Mouse (Mus musculus) forebrain, embryonic 10.5 days (tissue): ENCODE measurements around the gene Cdca5. TPM values are rescaled to one million over a fixed set of nuclear protein-coding genes. Genes with fewer than 3 reads are reported as not detected.

ENCODE experiments used
- DNase-seq: peaks from one replicate; pipeline ENCODE4 v3.0.0-alpha.2; 2017; ENCODE audit warnings: low spot score; ENCODE audit errors: extremely low spot score
- H3K27ac ChIP-seq: fragments of 300-500 bp; sonication (generic); 2 replicates; pipeline ENCODE4 v1.5.1; 2016; ENCODE audit warnings: mild to moderate bottlenecking
- H3K27me3 ChIP-seq: fragments of 300-500 bp; sonication (generic); 2 replicates; pipeline ENCODE4 v1.6.1; 2016; ENCODE audit warnings: mild to moderate bottlenecking; ENCODE audit not compliant: poor library complexity, severe bottlenecking
- H3K36me3 ChIP-seq: fragments of 300-500 bp; sonication (generic); replicated peaks from 2 replicates; pipeline ENCODE4 v1.6.1; 2016; ENCODE audit warnings: mild to moderate bottlenecking, moderate library complexity
- H3K4me1 ChIP-seq: fragments of 300-500 bp; sonication (generic); 2 replicates; pipeline ENCODE4 v1.6.1; 2016
- H3K4me3 ChIP-seq: fragments of 300-500 bp; sonication (generic); 2 replicates; pipeline ENCODE4 v1.5.1; 2016; ENCODE audit warnings: mild to moderate bottlenecking, moderate library complexity
- H3K9me3 ChIP-seq: fragments of 300-500 bp; sonication (generic); 2 replicates; pipeline ENCODE4 v1.6.1; 2016; ENCODE audit warnings: mild to moderate bottlenecking, moderate library complexity
- WGBS: fragments of 180-500 bp; shearing (Covaris S2); methylation state at CpG from one replicate; pipeline ENCODE4 v1.1.7; 2016; 5-methylcytosine and 5-hydroxymethylcytosine counted together
- polyA plus RNA-seq: library from polyadenylated mRNA; unstranded; fragments of >200 nt; fragmentation: Nextera tagmentation; extraction: Ambion mirVana; gene quantifications from 2 replicates; pipeline ENCODE4 v1.2.1, GENCODE M21; 2016

Cdca5 gene
- polyA plus RNA-seq, 1 experiment from 2014 or later = 85.4 TPM

DNA sequence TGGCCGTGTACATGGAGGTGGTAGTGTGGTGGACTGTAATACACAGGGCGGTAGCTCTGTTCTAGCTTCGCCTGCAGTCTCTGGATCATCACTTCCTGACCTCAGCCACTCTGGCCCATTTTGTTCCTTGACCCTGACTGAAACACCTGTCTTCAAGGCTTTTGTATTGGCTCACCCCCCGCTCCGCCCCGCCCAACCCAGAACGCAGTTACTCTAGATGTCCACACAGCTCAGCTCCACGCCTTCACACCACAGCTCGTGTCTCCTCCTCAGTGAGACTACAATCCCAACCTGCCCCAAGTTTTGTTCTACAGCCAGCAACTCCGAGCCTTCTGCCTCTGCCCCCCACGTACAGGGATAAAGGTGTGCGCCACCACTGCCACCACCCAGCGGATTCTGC is 4.1 kb downstream of the Cdca5 start:
- no peak overlapping the region for H3K4me3 ChIP-seq
- DNase-seq = no peak
- H3K4me1 ChIP-seq = peaks cover 16% of the 10 kb centered on the region
- WGBS = 95% methylated on average over 13 of the region's 13 CpGs
- no peak overlapping the region for H3K27ac ChIP-seq
- H3K9me3 ChIP-seq = no peaks in the 10 kb centered on the region
- peaks cover 80% of the 10 kb centered on the region for H3K36me3 ChIP-seq
- H3K27me3 ChIP-seq = no peaks in the 10 kb centered on the region

DNA sequence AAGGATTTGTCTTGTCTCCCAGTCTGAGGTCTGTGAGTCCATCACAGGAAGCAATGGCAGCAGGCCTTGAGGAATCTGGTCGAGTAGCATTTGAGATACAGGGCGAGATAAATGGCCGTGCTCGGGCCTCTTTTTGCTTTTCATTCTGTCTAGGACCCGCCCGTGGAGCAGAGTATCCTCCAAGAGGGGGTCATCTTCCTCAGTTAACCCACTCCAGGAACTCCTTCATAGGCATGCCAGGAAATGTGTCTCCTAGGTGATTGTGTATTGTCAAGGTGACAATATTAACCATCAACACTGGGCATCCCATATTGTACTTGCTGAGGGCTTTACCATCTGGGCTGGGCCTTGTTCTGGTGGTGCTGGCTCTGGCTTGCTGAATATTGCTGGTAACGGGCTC is 9.3 kb downstream of the Cdca5 start, which contains the start of gene AC131692.1:
AC131692.1 (plus strand) TSS at position 301 of the 400 bp plus-strand sequence.
- WGBS = 94% methylated on average over 7 of the region's 7 CpGs
- Histone ChIP-seq H3K9me3 (no peaks in the 10 kb centered on the region), H3K27ac (no peak within 1 kb of the TSS), H3K27me3 (no peaks in the 10 kb centered on the region), H3K36me3 (peaks cover 98% of the 10 kb centered on the region), H3K4me1 (no peaks in the 10 kb centered on the region), H3K4me3 (no peak within 1 kb of the TSS)
- no peak for DNase-seq

DNA sequence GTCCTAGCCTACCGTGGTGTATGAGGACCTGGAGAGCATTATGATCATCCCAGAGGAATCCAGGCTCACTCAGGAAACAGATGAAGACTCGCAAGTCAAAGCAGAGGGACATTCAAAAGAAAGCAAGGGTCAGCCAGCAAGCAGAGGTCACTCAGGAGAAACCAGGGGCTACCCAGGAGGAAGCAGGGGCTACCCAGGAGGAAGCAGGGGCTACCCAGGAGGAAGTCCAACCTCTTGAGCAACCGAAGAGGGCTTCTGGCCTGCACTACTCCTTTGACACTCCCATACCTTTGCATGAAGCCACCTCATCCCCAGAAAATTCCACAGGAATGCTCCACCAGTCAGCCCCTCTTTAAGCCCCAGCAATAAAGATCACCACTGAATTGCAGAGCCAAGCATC is 13.1 kb downstream of the Cdca5 start:
- WGBS = 86% methylated on average over 3 of the region's 3 CpGs

DNA sequence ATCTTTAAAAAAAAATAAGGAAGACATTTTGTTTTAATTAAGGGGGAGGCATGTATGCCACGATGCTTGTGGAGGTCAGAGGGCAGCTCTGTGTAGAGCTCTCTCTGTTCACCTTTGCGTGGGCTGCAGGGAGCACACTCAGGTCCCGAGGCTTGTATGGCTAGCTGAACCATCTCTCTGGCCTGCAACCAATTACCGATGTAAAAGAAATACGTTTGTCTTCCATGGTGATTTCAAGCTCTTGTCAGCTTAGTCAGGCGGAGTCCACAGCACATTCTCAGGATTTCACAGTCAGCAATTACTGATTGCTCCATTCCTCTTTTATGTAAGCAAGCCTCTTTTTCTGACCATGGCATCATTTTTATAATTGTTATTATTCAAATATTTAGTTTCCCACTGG is 16.4 kb downstream of the Cdca5 start:
- 59% methylated on average over 6 of the region's 6 CpGs for WGBS
- Histone ChIP-seq H3K4me3 (no peak overlapping the region), H3K9me3 (no peaks in the 10 kb centered on the region), H3K27me3 (no peaks in the 10 kb centered on the region), H3K27ac (no peak overlapping the region), H3K36me3 (peaks cover 45% of the 10 kb centered on the region), H3K4me1 (peaks cover 8% of the 10 kb centered on the region)
- DNase-seq = no peak

More for the DNA sequence above, 13.1 kb downstream of the Cdca5 start:
- DNase-seq = no peak
- Histone ChIP-seq H3K36me3 (peaks cover 74% of the 10 kb centered on the region), H3K4me3 (no peak overlapping the region), H3K27ac (no peak overlapping the region), H3K4me1 (peaks cover 8% of the 10 kb centered on the region), H3K27me3 (no peaks in the 10 kb centered on the region), H3K9me3 (no peaks in the 10 kb centered on the region)

DNA sequence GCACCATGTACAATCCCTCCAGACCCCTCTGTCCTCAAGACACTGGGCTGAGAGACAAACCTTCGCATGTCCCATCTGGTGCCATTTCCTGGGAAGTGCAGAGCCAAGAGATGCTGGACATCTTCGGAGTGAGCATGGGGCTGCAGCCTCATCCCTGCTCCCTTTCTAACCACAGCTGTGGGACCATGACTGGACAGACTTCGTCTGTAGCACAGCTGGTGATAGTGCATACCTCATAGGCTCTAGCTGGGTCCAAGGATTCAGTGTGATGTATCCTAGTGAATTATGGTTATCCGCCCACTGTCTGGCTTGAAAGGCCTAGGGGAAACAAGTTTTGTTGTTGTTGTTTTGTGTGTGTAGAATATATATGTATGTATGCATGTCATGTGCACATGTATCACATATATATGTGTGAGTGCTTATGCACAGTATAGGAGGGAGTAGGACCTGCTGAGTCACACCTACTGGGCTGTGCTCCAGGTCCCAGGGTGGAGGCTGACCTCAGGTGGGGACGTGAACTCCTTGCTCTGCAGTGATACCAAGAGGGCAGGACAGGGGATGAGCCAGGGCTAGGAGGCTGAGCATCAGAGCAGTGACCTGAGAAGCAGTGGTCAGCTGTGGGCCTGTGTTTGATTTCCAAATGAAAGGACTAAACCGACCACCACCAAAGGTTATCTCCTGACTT is 17.5 kb downstream of the Cdca5 start:
- H3K27ac ChIP-seq = no peak overlapping the region
- DNase-seq = no peak
- no peak overlapping the region for H3K4me3 ChIP-seq
- H3K4me1 ChIP-seq = peaks cover 11% of the 10 kb centered on the region
- WGBS = 82% methylated on average over 6 of the region's 6 CpGs
- no peaks in the 10 kb centered on the region for H3K9me3 ChIP-seq
- H3K27me3 ChIP-seq = no peaks in the 10 kb centered on the region
- H3K36me3 ChIP-seq = peaks cover 39% of the 10 kb centered on the region

DNA sequence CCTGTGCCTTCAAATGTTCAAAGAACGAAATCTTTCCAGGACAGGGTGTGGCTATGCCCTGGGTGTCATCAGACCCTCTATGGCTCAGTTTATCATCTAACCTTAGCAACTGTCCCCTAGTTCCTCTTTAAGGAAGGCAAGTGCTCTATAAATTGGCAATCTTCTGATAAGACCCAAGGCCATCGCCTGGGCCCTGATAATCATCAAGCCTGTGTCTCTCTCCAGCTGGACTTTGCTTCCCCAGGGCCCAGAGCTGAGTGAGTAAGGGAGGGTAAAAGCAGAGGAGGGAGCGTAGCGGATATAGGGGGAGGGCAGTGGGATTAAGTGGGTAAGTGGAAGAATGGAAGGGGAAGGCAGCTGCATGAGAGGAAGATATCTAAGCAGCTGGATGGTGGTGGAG is 19.7 kb downstream of the Cdca5 start:
- H3K27me3 ChIP-seq = no peaks in the 10 kb centered on the region
- H3K9me3 ChIP-seq = no peaks in the 10 kb centered on the region
- no peak overlapping the region for H3K27ac ChIP-seq
- WGBS = 87% methylated on average over 4 of the region's 4 CpGs
- peaks cover 11% of the 10 kb centered on the region for H3K4me1 ChIP-seq
- H3K4me3 ChIP-seq = no peak overlapping the region
- no peak for DNase-seq
- H3K36me3 ChIP-seq = peaks cover 23% of the 10 kb centered on the region

DNA sequence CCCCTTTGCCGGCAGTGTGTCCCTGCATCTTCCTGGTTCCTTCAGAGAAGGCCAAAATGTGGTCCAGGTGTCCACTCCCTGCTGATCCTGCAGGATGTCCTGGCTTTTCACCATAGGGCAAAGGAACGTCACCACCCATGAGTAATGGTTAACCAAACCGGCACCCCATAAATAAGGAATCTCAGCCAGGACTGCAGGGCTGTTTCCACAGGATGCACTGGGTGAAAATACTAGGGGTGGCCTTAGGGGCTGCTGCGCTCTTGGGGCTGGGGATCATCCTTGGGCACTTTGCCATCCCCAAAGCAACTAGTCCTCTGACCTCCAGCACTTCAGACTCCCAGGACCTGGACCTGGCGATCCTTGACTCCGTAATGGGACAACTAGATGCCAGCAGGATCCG is 20.8 kb downstream of the Cdca5 start, which contains the start of gene Naaladl1:
Naaladl1 (plus strand) TSS at position 197 of the 400 bp plus-strand sequence.
- no peaks in the 10 kb centered on the region for H3K27me3 ChIP-seq
- DNase-seq = no peak
- peaks cover 9% of the 10 kb centered on the region for H3K4me1 ChIP-seq
- WGBS = 92% methylated on average over 7 of the region's 7 CpGs
- peaks cover 13% of the 10 kb centered on the region for H3K36me3 ChIP-seq
- no peak within 1 kb of the TSS for H3K4me3 ChIP-seq
- no peak within 1 kb of the TSS for H3K27ac ChIP-seq
- H3K9me3 ChIP-seq = no peaks in the 10 kb centered on the region

DNA sequence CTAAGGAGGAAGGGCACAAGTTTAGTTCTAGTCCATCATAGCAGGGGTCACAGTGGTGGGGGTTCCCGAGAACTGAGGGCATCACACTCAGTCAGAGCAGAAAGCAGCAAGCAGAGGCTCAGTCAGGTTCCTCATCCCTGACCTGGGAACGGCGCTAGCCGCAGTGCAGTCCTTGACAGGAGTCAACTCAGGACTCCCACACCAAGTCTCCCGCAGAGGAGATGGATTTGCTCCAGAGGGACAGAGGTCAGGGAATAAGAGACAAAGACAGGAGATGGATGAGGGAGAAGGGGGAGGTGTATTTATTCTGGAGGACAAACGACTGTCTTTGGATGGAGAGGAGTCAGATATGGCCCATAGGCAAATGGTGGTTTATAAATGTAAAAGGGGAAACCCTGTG is 28.3 kb downstream of the Cdca5 start:
- Histone ChIP-seq H3K27me3 (no peaks in the 10 kb centered on the region), H3K9me3 (no peaks in the 10 kb centered on the region), H3K4me3 (no peak overlapping the region), H3K4me1 (peaks cover 18% of the 10 kb centered on the region), H3K27ac (no peak overlapping the region), H3K36me3 (peaks cover 58% of the 10 kb centered on the region)
- WGBS = 76% methylated on average over 6 of the region's 6 CpGs
- DNase-seq = no peak

DNA sequence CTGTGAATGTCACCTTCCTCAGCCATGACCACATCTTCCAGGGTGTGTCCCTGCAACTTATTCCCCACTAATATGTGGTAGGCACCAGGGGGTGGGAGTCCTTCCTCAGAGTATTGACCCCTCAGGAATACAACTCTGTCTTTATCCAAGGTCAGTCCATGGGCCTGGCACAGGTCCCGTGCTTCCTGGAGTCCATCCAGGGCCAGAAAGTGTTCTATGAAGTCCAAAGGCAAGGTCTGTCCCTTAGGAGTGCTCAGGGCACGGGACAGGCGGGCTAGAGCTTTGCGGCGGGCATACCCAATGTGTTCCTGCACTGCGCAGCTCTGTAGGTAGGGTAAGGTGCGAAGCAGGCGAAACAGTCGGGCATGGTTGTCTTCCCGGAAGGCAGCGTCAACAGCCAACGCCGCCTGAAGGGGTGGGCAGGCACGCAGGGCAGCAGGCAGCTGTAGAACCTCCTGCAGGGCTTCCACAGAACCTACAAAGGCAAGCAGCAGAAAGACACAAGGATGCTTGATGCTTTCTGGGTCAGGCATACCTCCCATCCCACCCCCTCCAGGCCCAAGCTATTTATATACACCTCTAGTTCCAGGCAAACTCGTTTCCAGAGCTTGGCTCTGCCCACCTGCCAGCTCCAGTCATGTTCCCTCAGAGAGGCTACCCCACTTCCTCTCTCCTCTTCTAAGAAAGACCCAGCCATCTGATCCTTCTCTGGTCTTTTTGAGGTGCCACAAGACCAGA is 31.5 kb downstream of the Cdca5 start:
- no peaks in the 10 kb centered on the region for H3K9me3 ChIP-seq
- H3K4me1 ChIP-seq = peaks cover 32% of the 10 kb centered on the region
- WGBS = 94% methylated on average over 15 of the region's 15 CpGs
- DNase-seq = no peak
- peaks cover 58% of the 10 kb centered on the region for H3K36me3 ChIP-seq
- no peaks in the 10 kb centered on the region for H3K27me3 ChIP-seq
- H3K27ac ChIP-seq = no peak overlapping the region
- peak overlapping the region; percentile 96 for H3K4me3 ChIP-seq

DNA sequence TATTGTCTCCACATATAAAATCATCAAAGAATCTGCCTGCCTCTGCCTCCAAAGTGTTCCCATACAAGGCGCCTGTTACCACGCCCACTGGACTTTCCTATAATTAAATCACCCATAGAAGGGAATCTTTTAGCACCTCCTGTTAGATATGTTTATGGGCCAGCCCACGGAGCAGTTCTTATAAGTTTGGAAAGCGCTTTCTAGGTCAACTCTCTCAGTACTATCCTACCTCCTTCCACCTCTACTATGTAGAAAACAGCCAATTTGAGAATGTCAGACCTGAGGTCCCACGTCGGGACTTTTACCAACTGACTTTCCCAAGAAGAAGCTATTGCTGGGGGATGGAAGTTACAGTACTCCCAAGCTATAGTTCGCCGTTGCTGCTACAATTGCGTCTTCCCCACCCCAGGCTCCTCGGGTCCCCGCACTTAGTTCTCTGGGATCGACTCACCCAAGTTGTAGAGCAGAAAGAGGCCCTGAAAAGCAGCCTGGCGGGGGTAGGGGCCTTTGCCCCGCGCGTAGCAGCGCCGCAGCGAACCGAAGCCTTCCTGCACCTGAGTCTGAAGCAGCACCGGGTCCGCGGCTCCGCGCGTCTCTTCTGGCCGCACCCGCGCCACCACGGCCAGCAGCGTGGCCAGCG is 32.7 kb downstream of the Cdca5 start:
- Histone ChIP-seq H3K27me3 (no peaks in the 10 kb centered on the region), H3K27ac (peak overlapping the region; percentile 98), H3K9me3 (no peaks in the 10 kb centered on the region), H3K36me3 (peaks cover 53% of the 10 kb centered on the region), H3K4me1 (peaks cover 41% of the 10 kb centered on the region), H3K4me3 (peak overlapping the region; percentile 96)
- DNase-seq = no peak
- 7% methylated on average over 32 of the region's 32 CpGs for WGBS

DNA sequence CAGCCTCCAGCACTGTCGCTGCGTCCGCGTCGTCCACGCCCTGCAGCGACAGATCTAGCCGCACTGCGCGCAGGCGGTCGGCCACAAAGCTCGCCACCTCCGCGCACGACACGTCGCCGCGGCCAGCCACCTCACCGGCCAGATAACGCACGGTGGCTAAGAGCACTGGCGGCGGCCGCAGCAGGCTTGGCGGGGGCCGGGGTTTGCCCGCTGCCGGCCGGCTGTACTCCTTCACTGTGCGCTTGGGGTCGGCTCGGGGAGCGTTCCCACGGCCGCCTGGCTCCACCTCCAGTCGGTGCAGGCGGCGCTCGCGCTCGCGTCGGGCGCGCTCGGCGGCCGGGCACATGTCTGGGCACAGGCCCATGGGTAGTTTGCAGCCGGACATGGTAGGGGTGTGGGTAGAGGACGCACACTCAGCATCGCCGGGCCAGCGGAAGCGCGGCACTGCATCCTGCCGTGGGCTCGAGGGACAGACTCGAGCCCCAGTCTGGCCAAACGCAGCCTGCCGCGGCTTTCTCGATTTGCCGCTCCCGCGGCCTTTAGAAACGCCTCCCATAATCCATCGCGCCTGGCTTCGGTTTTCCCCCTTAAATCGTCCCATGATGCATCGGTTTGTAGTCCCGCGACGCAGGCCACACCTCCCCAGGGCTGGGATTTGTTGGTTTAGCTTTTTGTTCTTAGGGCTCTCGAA is 33.3 kb downstream of the Cdca5 start, which contains the start of gene Sac3d1:
Sac3d1 (minus strand) TSS at position 665 of the 691 bp plus-strand sequence.
- H3K4me1 ChIP-seq = peaks cover 41% of the 10 kb centered on the region
- 0% methylated on average over 77 of the region's 77 CpGs for WGBS
- DNase-seq = peak; percentile 90
- H3K4me3 ChIP-seq = peak within 1 kb of the TSS; percentile 96
- peaks cover 46% of the 10 kb centered on the region for H3K36me3 ChIP-seq
- no peaks in the 10 kb centered on the region for H3K9me3 ChIP-seq
- no peaks in the 10 kb centered on the region for H3K27me3 ChIP-seq
- H3K27ac ChIP-seq = peak within 1 kb of the TSS; percentile 98

DNA sequence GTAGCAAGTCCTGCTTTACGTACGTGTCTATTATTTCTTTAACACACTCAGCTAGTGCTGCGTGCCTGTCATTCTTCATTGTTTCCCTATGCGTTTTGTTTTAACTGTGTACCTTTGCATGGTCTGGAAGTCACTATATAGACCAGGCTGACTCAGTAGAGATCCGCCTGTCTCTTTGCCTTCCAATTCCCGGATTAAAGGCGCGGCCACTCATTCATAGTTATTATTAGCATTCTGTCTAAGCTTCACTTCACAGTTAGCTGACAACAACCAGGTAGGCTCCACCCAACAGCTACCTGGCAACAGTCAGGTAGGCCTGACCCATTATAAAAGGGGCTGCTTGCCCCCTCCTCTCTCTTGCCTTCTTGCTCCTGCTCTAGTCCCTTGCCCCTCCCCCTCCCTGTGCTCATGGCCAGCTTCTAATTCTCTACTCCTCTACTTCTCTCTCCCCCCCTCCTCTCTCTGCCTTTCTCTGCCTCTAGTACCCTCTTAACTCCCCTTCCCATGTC is 33.9 kb downstream of the Cdca5 start:
- no peak for DNase-seq
- Histone ChIP-seq H3K27me3 (no peaks in the 10 kb centered on the region), H3K9me3 (no peaks in the 10 kb centered on the region), H3K36me3 (peaks cover 40% of the 10 kb centered on the region), H3K4me3 (peak overlapping the region; percentile 96), H3K4me1 (peaks cover 46% of the 10 kb centered on the region), H3K27ac (peak overlapping the region; percentile 98)
- WGBS = under 1% methylated on average over 8 of the region's 8 CpGs
